Mouse (Mus musculus) bone marrow macrophage, adult 2 months (primary cell): ENCODE data around the gene Fam228b.
"Not testable (repeated sequence)": the region's sequence is repeated elsewhere in the genome, so short reads cannot be mapped to it uniquely, and the experiment has no call there.

Experiments
- CTCF ChIP-seq: IDR thresholded peaks from 2 replicates; pipeline ENCODE4 v1.5.1; 2012; ENCODE audit warnings: low read depth, mild to moderate bottlenecking, low read length, moderate library complexity
- POLR2A ChIP-seq: IDR thresholded peaks from 2 replicates; pipeline ENCODE4 v1.6.1; 2012; ENCODE audit warnings: mild to moderate bottlenecking, low read depth, low read length, borderline replicate concordance

- not testable (repeated sequence) for TF ChIP-seq CTCF, POLR2A
Measured at GRCm38 (mm10) chr12:4705626-4706025, 63.4 kb downstream of the Fam228b start.
